Mouse (Mus musculus): ENCODE measurements around the gene Rab3c. TPM values are rescaled to one million over a fixed set of nuclear protein-coding genes. Genes with fewer than 3 reads are reported as not detected.

Gene Rab3c
- polyA plus RNA-seq, 1 experiment from 2014 or later = 87.8 TPM

DNA sequence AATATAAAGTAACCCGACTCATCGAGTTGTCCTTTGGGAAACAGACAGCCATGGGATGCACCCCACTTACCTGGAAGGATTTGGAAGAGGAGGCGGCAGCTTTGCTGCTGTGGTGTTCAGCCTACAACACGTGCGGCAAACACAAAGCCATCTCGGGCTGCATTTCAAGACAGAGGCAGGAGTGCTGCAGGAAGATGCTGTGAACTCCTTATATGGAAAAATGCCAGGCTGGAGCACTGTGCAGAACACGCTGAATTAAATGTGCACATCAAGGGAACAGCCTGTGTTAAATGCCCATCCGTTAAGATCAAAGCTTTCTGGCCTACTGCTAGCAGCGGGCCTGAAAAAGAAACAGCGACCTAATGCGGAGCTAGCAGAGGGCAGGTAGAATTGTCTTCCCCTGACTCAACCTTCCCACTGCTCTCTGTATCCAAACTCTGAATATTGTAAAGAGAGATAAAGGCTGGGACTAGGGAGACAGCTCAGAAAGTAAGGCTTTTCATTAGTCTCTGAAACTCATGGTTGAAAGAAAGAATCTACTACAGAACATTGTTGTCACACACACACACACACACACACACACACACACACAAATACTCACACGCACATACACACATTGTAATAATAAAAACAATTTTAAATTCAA is 153.1 kb downstream of the Rab3c start:
- Histone ChIP-seq H3K36me3 (no peaks in the 10 kb centered on the region), H3K4me3 (no peak overlapping the region), H3K27me3 (no peaks in the 10 kb centered on the region), H3K27ac (replicated peaks) (peak overlapping the region; percentile 60), H3K4me2 (replicated peaks) (no peak overlapping the region), H3K4me1 (peaks cover 10% of the 10 kb centered on the region; the same call in 1 of the 2 replicates), H3K9ac (replicated peaks) (no peak overlapping the region), H3K9me3 (no peaks in the 10 kb centered on the region)
- 0 out of 2 replicates have a peak, but pooled peaks have one; percentile 16 for ATAC-seq (ENCODE audit: low FRiP score, low read depth)
- 71% methylated on average over 12 of the region's 12 CpGs for WGBS

DNA sequence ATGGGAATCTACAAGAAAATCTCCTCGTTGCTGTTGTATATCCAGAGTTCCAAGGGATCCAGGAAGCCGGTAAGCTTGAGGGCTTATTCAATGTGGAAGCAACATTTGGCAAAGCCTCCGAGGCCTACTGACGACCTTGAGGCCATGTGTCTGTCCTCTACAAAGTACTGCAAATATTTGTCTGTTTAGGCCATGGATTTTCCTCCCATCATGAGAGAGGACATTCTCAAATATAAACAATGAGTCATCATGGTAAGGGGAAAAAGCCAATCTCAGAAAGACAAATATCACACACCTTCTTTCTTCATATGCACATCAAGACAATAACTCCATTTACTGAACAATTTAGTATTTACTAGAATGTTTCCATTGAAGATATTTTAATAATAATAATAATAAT is 158.0 kb downstream of the Rab3c start:
- WGBS = 86% methylated on average over 4 of the region's 4 CpGs

DNA sequence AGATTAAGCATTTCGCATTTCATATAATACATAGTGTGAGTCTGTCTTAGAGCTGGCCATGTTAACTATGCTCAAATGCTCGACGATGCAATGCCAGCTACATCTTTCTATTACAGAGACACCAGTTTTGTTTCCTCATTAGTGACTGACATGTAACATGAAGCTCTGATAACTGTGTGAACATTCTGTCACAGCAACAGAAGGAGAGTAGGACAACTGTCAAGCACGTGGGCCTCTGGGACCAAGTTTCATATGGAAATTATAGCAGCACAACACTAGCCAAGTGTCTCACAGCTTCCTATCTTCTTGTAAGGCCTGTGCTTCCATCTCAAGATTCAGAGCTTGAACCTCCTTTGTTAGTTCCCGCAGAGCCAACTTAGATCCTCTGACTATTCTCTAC is 163.9 kb downstream of the Rab3c start:
- no peak overlapping the region for H3K27ac ChIP-seq (replicated peaks)

More for the DNA sequence above, 158.0 kb downstream of the Rab3c start:
- Histone ChIP-seq H3K27ac (replicated peaks) (no peak overlapping the region), H3K9me3 (no peaks in the 10 kb centered on the region), H3K4me1 (peaks cover 9% of the 10 kb centered on the region; the same call in 1 of the 2 replicates), H3K4me2 (replicated peaks) (no peak overlapping the region), H3K9ac (replicated peaks) (no peak overlapping the region), H3K27me3 (no peaks in the 10 kb centered on the region), H3K4me3 (no peak overlapping the region), H3K36me3 (no peaks in the 10 kb centered on the region)
- no peak for ATAC-seq (ENCODE audit: low FRiP score, low read depth)

DNA sequence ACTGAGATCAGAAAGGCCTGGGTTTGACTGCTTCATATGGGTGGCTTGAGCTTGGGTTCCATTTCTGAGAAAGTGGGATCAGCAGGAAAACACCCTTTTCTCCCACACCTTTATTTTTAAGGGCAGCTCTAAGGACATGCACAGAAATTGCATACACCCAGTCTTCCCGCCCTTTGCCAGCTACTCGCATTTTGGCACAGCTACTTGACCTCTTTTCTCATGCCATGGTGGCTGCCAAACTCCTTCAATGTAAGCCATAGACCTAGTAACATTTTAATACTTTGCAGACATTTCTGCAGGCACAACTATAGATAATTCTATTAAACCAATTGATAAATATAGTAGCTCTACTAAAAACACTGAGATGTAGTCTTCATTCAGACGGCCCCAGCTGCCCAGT is 164.5 kb downstream of the Rab3c start:
- peak overlapping the region; percentile 49 for H3K27ac ChIP-seq (replicated peaks)
- WGBS = 75% methylated on average over 3 of the region's 3 CpGs
- peaks cover 26% of the 10 kb centered on the region for H3K4me1 ChIP-seq
- H3K4me3 ChIP-seq = no peak overlapping the region
- no peak overlapping the region for H3K9ac ChIP-seq (replicated peaks)
- no peak for ATAC-seq (ENCODE audit: low FRiP score, low read depth)
- no peaks in the 10 kb centered on the region for H3K27me3 ChIP-seq
- H3K4me2 ChIP-seq (replicated peaks) = no peak overlapping the region
- H3K9me3 ChIP-seq = no peaks in the 10 kb centered on the region
- H3K36me3 ChIP-seq = no peaks in the 10 kb centered on the region

More for the DNA sequence above, 163.9 kb downstream of the Rab3c start:
- no peaks in the 10 kb centered on the region for H3K9me3 ChIP-seq
- H3K4me2 ChIP-seq (replicated peaks) = no peak overlapping the region
- H3K36me3 ChIP-seq = no peaks in the 10 kb centered on the region
- no peak overlapping the region for H3K4me3 ChIP-seq
- 88% methylated on average over 5 of the region's 5 CpGs for WGBS
- no peak overlapping the region for H3K9ac ChIP-seq (replicated peaks)
- no peaks in the 10 kb centered on the region for H3K27me3 ChIP-seq
- peaks cover 26% of the 10 kb centered on the region for H3K4me1 ChIP-seq
- ATAC-seq (ENCODE audit: low FRiP score, low read depth) = no peak

DNA sequence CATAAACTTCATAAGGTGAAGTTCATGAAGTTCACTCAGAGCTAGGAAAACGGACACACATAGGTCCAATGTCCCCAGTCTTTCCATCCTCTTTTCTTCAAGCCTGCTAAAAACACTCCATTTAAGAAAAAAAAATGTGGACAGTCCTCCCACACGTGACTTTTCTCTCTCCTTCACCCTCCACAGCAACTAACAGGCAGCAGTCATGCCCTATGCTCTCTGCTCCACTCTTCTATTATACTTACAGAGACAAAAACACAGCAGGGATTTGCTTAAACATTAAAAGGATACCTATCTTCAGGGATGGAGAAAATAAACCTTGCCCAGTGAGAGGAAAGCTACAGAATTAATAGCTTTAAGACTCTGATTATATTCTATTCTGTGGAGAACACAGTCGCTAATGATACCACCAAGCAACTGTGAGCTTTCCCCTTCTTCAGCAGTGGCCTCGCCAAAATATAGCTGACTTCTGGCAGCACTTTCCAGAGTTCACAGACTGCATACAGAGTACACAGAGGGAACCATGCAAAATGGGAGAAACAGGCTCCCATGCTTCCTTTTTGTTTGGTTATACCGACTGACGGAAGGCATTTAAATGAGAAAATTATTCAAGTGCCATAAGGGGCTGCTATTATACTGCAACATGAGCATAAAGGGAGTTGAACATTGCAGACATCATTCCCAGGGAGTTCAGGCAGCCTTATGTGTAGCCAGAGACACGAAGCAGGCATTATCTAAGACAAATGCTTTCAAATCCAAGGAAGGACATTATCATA is 165.7 kb downstream of the Rab3c start:
- no peak overlapping the region for H3K4me3 ChIP-seq
- no peaks in the 10 kb centered on the region for H3K9me3 ChIP-seq
- no peak overlapping the region; the same call in 1 of the 2 replicates for H3K9ac ChIP-seq (replicated peaks)
- peaks cover 26% of the 10 kb centered on the region for H3K4me1 ChIP-seq
- H3K36me3 ChIP-seq = no peaks in the 10 kb centered on the region
- H3K27me3 ChIP-seq = no peaks in the 10 kb centered on the region
- peak; percentile 89 for ATAC-seq (ENCODE audit: low FRiP score, low read depth)
- 20% methylated on average over 7 of the region's 7 CpGs for WGBS
- peak overlapping the region; percentile 68 for H3K27ac ChIP-seq (replicated peaks)
- H3K4me2 ChIP-seq (replicated peaks) = 0 out of 2 replicates have a peak overlapping the region, but pooled peaks have one; percentile 15

DNA sequence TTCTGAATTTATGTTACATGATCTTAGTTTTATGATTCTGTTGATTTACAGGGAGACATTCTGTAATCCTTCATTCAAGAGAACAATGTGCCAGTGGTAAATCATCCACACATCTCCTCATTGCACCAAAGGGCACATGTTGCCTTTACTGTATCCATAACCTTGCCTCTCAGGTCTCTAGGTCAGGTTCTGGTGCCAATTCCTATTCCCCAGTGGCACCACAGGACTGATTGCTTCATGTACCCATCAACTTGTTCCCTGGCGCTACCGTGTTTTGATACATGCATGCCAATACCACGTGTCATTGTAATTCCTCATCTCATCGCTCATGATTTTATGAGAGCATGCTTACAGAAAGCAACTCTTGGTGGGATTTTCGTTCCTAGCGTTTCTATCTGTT is 167.1 kb downstream of the Rab3c start:
- H3K4me3 ChIP-seq = no peak overlapping the region
- H3K27me3 ChIP-seq = no peaks in the 10 kb centered on the region
- no peaks in the 10 kb centered on the region for H3K36me3 ChIP-seq
- H3K9me3 ChIP-seq = no peaks in the 10 kb centered on the region
- H3K4me2 ChIP-seq (replicated peaks) = no peak overlapping the region
- H3K4me1 ChIP-seq = peaks cover 26% of the 10 kb centered on the region
- H3K9ac ChIP-seq (replicated peaks) = no peak overlapping the region
- 97% methylated on average over 6 of the region's 6 CpGs for WGBS
- ATAC-seq (ENCODE audit: low FRiP score, low read depth) = no peak
- no peak overlapping the region for H3K27ac ChIP-seq (replicated peaks)

DNA sequence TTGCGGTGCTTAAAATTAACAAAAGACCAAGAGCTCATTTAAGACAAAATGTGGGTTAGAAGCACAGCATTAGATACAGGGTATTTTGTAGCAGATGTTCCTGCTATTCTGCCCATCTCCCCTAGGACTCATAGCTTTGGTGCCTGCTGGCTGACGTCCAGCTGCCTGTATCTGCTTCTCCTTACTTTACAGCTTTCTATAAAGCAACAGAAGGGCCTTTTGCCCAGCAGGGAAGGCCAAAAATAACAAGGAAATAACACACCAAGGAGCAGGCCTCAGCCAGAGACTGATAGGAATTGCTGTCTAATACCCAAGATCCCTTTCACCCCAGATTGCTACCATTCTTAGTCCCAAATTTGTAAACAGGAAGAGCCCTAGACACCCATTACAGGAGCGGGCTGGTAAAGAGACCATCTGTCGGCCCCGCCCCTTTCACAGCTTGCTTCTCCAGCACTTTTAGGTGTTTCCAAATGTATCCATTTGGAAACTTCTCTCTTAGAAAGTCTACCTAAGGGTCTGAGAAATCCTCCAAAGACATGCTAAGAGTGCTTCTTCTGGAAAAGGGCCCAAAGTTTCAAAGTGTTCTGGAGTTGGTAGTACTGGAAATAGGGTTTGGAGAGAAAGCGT is 183.3 kb downstream of the Rab3c start:
- no peak for ATAC-seq (ENCODE audit: low FRiP score, low read depth)
- H3K4me2 ChIP-seq (replicated peaks) = no peak overlapping the region
- H3K36me3 ChIP-seq = no peaks in the 10 kb centered on the region
- WGBS = 84% methylated on average over 6 of the region's 6 CpGs
- H3K9me3 ChIP-seq = 0 out of 2 replicates have a peak, but pooled peaks cover 3% of the 10 kb centered on the region
- no peak overlapping the region for H3K4me3 ChIP-seq
- H3K27me3 ChIP-seq = no peaks in the 10 kb centered on the region
- peaks cover 18% of the 10 kb centered on the region for H3K4me1 ChIP-seq
- H3K9ac ChIP-seq (replicated peaks) = no peak overlapping the region
- 0 out of 2 replicates have a peak overlapping the region, but pooled peaks have one; percentile 3 for H3K27ac ChIP-seq (replicated peaks)

DNA sequence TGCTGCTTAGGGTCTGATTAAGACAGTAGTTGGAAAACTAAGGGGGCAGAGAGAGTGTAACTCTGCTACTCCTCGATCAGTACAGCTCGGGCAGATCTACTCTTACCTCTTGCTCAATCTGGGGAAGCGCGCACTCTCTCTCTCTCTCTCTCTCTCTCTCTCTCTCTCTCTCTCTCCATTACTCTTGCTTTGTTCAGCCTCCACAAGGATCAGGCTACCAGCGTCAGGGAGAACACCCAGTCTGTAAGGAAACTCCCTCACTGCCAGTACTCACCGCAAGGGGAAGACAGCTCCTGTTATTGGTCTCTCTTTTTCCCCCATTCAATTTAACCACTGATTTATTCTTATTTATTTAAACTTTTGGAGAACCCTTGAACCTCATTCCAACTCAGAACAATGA is 185.8 kb downstream of the Rab3c start:
- H3K9me3 ChIP-seq = 0 out of 2 replicates have a peak, but pooled peaks cover 3% of the 10 kb centered on the region
- H3K27me3 ChIP-seq = no peaks in the 10 kb centered on the region
- peaks cover 18% of the 10 kb centered on the region for H3K4me1 ChIP-seq
- 56% methylated on average over 6 of the region's 6 CpGs for WGBS
- H3K27ac ChIP-seq (replicated peaks) = peak overlapping the region; percentile 76
- no peaks in the 10 kb centered on the region for H3K36me3 ChIP-seq
- no peak overlapping the region for H3K4me3 ChIP-seq
- H3K4me2 ChIP-seq (replicated peaks) = no peak overlapping the region
- no peak overlapping the region for H3K9ac ChIP-seq (replicated peaks)
- peak; percentile 31 for ATAC-seq (ENCODE audit: low FRiP score, low read depth)

DNA sequence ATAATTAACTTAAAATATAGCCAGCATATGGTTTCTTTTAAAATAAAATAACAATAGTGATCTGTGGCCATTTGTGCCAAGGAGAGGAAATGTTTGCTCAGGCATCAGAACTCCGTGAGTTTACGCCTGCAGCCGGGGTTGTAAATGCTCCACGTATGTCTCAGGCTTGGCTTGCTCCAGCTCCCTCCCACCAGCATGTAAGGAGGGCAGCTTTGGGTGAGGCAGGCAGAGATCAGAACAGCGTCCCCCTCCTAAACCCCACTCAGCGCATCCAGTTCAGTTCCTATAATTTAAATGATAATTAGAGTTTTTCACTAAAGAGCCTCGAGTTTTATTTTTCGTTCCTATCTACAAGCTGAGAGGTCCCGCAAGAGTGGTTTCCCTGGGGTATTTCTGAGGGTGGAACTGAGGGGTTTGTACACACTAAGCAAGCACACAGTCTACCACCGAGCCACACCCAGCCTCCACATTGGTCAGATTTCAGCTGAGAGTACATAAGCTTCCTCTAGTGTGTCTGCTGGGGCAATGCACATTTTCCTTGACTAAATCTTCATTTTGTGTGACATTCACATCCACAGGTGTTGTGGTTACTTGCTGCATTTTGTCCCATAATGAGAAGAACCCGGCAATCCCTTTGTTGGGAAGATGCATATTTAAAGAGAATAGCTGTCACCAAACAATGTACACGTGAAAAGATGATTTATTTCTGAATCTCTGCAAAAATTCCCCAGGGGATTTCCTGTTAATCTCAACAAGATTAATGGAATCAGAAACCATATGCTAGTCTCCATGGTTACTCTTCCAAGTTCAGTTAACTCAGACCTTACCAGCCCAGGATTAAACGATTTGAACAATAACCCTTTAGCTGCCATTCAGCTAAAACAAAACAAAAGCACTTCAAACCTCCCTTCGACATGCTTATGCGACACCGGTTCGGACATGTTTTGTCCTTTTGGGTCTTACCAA is 186.8 kb downstream of the Rab3c start:
- Histone ChIP-seq H3K4me1 (peaks cover 18% of the 10 kb centered on the region), H3K36me3 (no peaks in the 10 kb centered on the region), H3K9ac (replicated peaks) (no peak overlapping the region), H3K4me2 (replicated peaks) (peak overlapping the region; percentile 22), H3K27me3 (no peaks in the 10 kb centered on the region), H3K9me3 (0 out of 2 replicates have a peak, but pooled peaks cover 3% of the 10 kb centered on the region), H3K4me3 (no peak overlapping the region), H3K27ac (replicated peaks) (peak overlapping the region; percentile 76)
- ATAC-seq (ENCODE audit: low FRiP score, low read depth) = peak; percentile 78
- 37% methylated on average over 17 of the region's 17 CpGs for WGBS

DNA sequence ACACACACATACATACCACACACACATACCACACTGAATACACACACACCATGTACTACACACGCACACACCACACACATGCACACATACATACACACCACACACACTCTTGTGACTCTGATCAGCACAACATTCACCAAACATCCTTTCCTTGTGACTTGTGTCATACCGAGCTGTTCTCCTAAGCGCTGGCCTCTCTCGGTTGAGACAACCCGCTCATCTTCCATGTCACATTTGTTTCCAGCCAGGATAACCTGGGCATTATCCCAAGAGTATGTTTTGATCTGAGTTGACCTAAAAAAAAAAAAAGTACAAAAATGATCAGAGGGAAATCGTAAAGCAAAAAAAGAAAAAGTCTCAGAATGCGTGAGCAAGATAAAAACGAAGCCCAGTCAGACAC is 196.8 kb downstream of the Rab3c start:
- no peaks in the 10 kb centered on the region for H3K4me1 ChIP-seq
- ATAC-seq (ENCODE audit: low FRiP score, low read depth) = no peak
- no peak overlapping the region for H3K9ac ChIP-seq (replicated peaks)
- H3K4me3 ChIP-seq = no peak overlapping the region
- no peaks in the 10 kb centered on the region for H3K9me3 ChIP-seq
- H3K27me3 ChIP-seq = no peaks in the 10 kb centered on the region
- 91% methylated on average over 8 of the region's 8 CpGs for WGBS
- H3K4me2 ChIP-seq (replicated peaks) = no peak overlapping the region
- H3K27ac ChIP-seq (replicated peaks) = no peak overlapping the region
- no peaks in the 10 kb centered on the region for H3K36me3 ChIP-seq

DNA sequence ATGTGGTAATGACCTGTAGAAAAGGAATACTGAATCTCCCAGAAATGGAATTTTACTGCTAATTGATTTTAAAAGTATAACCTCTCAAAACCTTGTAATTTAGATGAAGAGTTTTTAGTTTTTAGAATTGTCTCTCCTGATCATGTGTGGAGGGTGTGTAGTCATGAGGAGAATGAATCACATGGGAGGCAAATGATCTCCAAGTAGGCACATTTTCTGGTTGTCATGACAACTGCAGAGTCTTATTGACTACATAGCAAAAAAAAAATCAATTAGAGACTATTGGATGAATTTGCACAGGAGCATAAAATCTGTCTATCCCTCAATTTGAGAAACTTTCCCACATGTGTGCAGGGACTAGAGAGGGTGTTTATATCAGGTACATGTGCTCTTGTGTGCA is 199.6 kb downstream of the Rab3c start:
- no peak overlapping the region for H3K9ac ChIP-seq (replicated peaks)
- H3K27me3 ChIP-seq = no peaks in the 10 kb centered on the region
- no peak overlapping the region for H3K4me3 ChIP-seq
- no peak overlapping the region for H3K4me2 ChIP-seq (replicated peaks)
- no peaks in the 10 kb centered on the region for H3K9me3 ChIP-seq
- no peak for ATAC-seq (ENCODE audit: low FRiP score, low read depth)
- no peaks in the 10 kb centered on the region for H3K36me3 ChIP-seq
- H3K4me1 ChIP-seq = no peaks in the 10 kb centered on the region
- no peak overlapping the region for H3K27ac ChIP-seq (replicated peaks)

Measured in midbrain, embryonic 12.5 days (tissue).